8 mouse cellular contexts compared by ENCODE assay signal in genomic region chr2:32342539-32343350, GRCm38 (mm10). TPM values are rescaled to one million over a fixed set of nuclear protein-coding genes. Genes with fewer than 3 reads are reported as not detected.
DNase-seq lines count a peak whose midpoint lies in the region; ATAC-seq lines count a peak whose summit lies in the region.

No protein-coding gene starts in this region.

- peak; percentile 45 for ATAC-seq in forebrain, embryonic 13.5 days
- ATAC-seq in neural tube, embryonic 15.5 days (ENCODE audit: low FRiP score), result peak; percentile 16; the same call in 1 of the 2 replicates

- 0 out of 2 replicates have a peak, but pooled peaks cover 2% of the 10 kb centered on the region for H3K27me3 ChIP-seq in forebrain, embryonic 13.5 days
- no peaks in the 10 kb centered on the region for H3K27me3 ChIP-seq in neural tube, embryonic 15.5 days (replicated peaks)

- H3K36me3 ChIP-seq in forebrain, embryonic 13.5 days (ENCODE audit: poor library complexity, severe bottlenecking), result 0 out of 2 replicates have a peak, but pooled peaks cover 6% of the 10 kb centered on the region
- H3K36me3 ChIP-seq in neural tube, embryonic 15.5 days, result peaks cover 21% of the 10 kb centered on the region

- H3K9me3 ChIP-seq in forebrain, embryonic 13.5 days (replicated peaks), result no peaks in the 10 kb centered on the region
- H3K9me3 ChIP-seq in neural tube, embryonic 15.5 days (replicated peaks), result no peaks in the 10 kb centered on the region

- peak; percentile 52 for DNase-seq in adrenal gland, postnatal 14 days
- DNase-seq in adrenal gland, postnatal 25 days, result no peak
- peak; percentile 71 for DNase-seq in Muller cell, postnatal 12 days (ENCODE audit: inconsistent ontology term)
- DNase-seq in layer of hippocampus, adult 8-10 months (ENCODE audit: low spot score in 2 of 2), result peak; percentile 77 to 80
- DNase-seq in testis, postnatal 10 days (ENCODE audit: low spot score), result no peak
- DNase-seq in liver, result no peak

- H3K4me3 ChIP-seq in forebrain, embryonic 13.5 days, result no peak overlapping the region
- no peak overlapping the region for H3K4me3 ChIP-seq in neural tube, embryonic 15.5 days (replicated peaks)

- WGBS in forebrain, embryonic 13.5 days, result 74% methylated on average over 6 of the region's 6 CpGs
- WGBS in neural tube, embryonic 15.5 days, result 60% methylated on average over 6 of the region's 6 CpGs

- no peak overlapping the region for H3K4me2 ChIP-seq in forebrain, embryonic 13.5 days
- H3K4me2 ChIP-seq in neural tube, embryonic 15.5 days, result no peak overlapping the region

- no peak overlapping the region for H3K9ac ChIP-seq in forebrain, embryonic 13.5 days
- H3K9ac ChIP-seq in neural tube, embryonic 15.5 days (replicated peaks), result no peak overlapping the region; the same call in 1 of the 2 replicates

- peaks cover 22% of the 10 kb centered on the region for H3K4me1 ChIP-seq in forebrain, embryonic 13.5 days
- H3K4me1 ChIP-seq in neural tube, embryonic 15.5 days, result peaks cover 21% of the 10 kb centered on the region

- no peak overlapping the region; the same call in 1 of the 2 replicates for H3K27ac ChIP-seq in forebrain, embryonic 13.5 days
- H3K27ac ChIP-seq in neural tube, embryonic 15.5 days (replicated peaks), result 0 out of 2 replicates have a peak overlapping the region, but pooled peaks have one; percentile 8

RNA-seq across cellular contexts. Expression of gene Ciz1, which starts 9.4 kb away (rescaled TPM):
- total RNA-seq in adrenal gland, postnatal 14 days (2021), result 61.8 and 67.0 TPM in 2 replicates
- total RNA-seq in adrenal gland, postnatal 25 days (2021), result 85.5 and 107 TPM in 2 replicates
- polyA plus RNA-seq in forebrain, embryonic 13.5 days (2015; fragmentation: Nextera tagmentation; extraction: Ambion mirVana), result 49.0 and 52.4 TPM in 2 replicates
- total RNA-seq in layer of hippocampus, adult 8-10 months (2022), result 100 to 1,000 TPM in 1 of 4 experiments, 10 to 100 TPM in 3; 82.9 to 103 (median 90.5) TPM
- polyA plus RNA-seq in neural tube, embryonic 15.5 days (2015; fragmentation: Nextera tagmentation; extraction: Ambion mirVana), result 43.8 and 44.8 TPM in 2 replicates

RNA-seq across cellular contexts. Expression of gene Dnm1, which starts 10.4 kb away (rescaled TPM):
- 18.9 and 26.7 TPM in 2 replicates for total RNA-seq in adrenal gland, postnatal 14 days (2021)
- 13.1 and 20.4 TPM in 2 replicates for total RNA-seq in adrenal gland, postnatal 25 days (2021)
- 13.7 and 20.2 TPM in 2 replicates for polyA plus RNA-seq in forebrain, embryonic 13.5 days (2015; fragmentation: Nextera tagmentation; extraction: Ambion mirVana)
- total RNA-seq in layer of hippocampus, adult 8-10 months (2022), result 1,000 to 10,000 TPM; 1,146 to 1,253 (median 1,200) TPM
- 72.4 and 86.9 TPM in 2 replicates for polyA plus RNA-seq in neural tube, embryonic 15.5 days (2015; fragmentation: Nextera tagmentation; extraction: Ambion mirVana)

RNA-seq across cellular contexts. Expression of gene 1110008P14Rik, which starts 39.0 kb away (rescaled TPM):
- 142 and 159 TPM in 2 replicates for total RNA-seq in adrenal gland, postnatal 14 days (2021)
- 173 and 191 TPM in 2 replicates for total RNA-seq in adrenal gland, postnatal 25 days (2021)
- 59.6 and 60.4 TPM in 2 replicates for polyA plus RNA-seq in forebrain, embryonic 13.5 days (2015; fragmentation: Nextera tagmentation; extraction: Ambion mirVana)
- total RNA-seq in layer of hippocampus, adult 8-10 months (2022), result 100 to 1,000 TPM; 144 to 174 (median 164) TPM
- 163 and 195 TPM in 2 replicates for polyA plus RNA-seq in neural tube, embryonic 15.5 days (2015; fragmentation: Nextera tagmentation; extraction: Ambion mirVana)

RNA-seq across cellular contexts. Expression of gene Lcn2, which starts 45.3 kb away (rescaled TPM):
- total RNA-seq in adrenal gland, postnatal 14 days (2021), result 7.1 and 9.6 TPM in 2 replicates
- 1.0 and 1.5 TPM in 2 replicates for total RNA-seq in adrenal gland, postnatal 25 days (2021)
- polyA plus RNA-seq in forebrain, embryonic 13.5 days (2015; fragmentation: Nextera tagmentation; extraction: Ambion mirVana), result 0.20 TPM in 1 of 2 replicates, not detected in the other
- 1 to 10 TPM in 2 of 4 experiments, under 1 TPM in 1, not detected in 1; 0.35 to 2.8 (median 2.0) TPM for total RNA-seq in layer of hippocampus, adult 8-10 months (2022)
- polyA plus RNA-seq in neural tube, embryonic 15.5 days (2015; fragmentation: Nextera tagmentation; extraction: Ambion mirVana), result 0.95 and 1.1 TPM in 2 replicates

RNA-seq across cellular contexts. Expression of gene Ptges2, which starts 53.0 kb away (rescaled TPM):
- 75.8 and 80.5 TPM in 2 replicates for total RNA-seq in adrenal gland, postnatal 14 days (2021)
- total RNA-seq in adrenal gland, postnatal 25 days (2021), result 49.8 and 51.8 TPM in 2 replicates
- 28.5 and 30.1 TPM in 2 replicates for polyA plus RNA-seq in forebrain, embryonic 13.5 days (2015; fragmentation: Nextera tagmentation; extraction: Ambion mirVana)
- total RNA-seq in layer of hippocampus, adult 8-10 months (2022), result 10 to 100 TPM; 36.5 to 40.0 (median 38.2) TPM
- 47.3 and 52.1 TPM in 2 replicates for polyA plus RNA-seq in neural tube, embryonic 15.5 days (2015; fragmentation: Nextera tagmentation; extraction: Ambion mirVana)

Comparison
In these comparisons a context has a peak if more than half of its experiments do, and no peak if none do; other contexts are left out.
1. DNase-seq: peak in adrenal gland, postnatal 14 days (single experiment), Muller cell, postnatal 12 days (single experiment) and layer of hippocampus, adult 8-10 months (2 of 2); none in adrenal gland, postnatal 25 days (single experiment), testis, postnatal 10 days (single experiment) and liver (single experiment).
2. RNA of gene Dnm1, which starts 10.4 kb away (total RNA-seq): 1,146 to 1,253 TPM in layer of hippocampus, adult 8-10 months; 13.1 to 20.4 TPM in adrenal gland, postnatal 25 days and 18.9 to 26.7 TPM in adrenal gland, postnatal 14 days; every median in the first group is over 10 times any median in the second.